Mouse (Mus musculus): ENCODE results near the gene Smc4. TPM values are rescaled to one million over a fixed set of nuclear protein-coding genes. Genes with fewer than 3 reads are reported as not detected.
"Not testable (repeated sequence)": the region's sequence is repeated elsewhere in the genome, so short reads cannot be mapped to it uniquely, and the experiment has no call there.

Smc4 gene
- polyA plus RNA-seq, 1 experiment from 2014 or later, result 177 TPM

DNA sequence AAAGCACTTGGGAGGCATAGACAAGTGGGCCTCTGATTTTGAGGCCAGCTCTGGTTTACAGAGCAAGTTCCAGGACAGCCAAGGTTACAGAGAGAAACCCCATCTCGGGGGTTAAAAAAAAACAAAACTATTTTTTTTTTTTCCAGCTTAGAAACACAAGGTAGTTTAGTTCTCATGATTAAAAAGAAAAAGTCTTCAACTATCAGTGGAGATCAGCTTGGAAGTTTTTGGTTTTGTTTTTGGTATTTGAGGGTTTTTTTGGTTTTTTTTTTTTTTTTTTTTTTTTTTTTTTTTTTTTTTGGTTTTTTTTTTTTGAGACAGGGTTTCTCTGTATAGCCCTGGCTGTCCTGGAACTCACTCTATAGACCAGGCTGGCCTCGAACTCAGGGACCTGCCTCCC is 14.1 kb downstream of the Smc4 start:
- H3K4me2 ChIP-seq; H3K27ac ChIP-seq (ENCODE audit: poor library complexity, severe bottlenecking); H3K9ac ChIP-seq; H3K4me1 ChIP-seq (replicated peaks); ATAC-seq (ENCODE audit: insufficient number of reproducible peaks, low FRiP score); H3K4me3 ChIP-seq; H3K27me3 ChIP-seq (replicated peaks); H3K9me3 ChIP-seq (replicated peaks): not testable (repeated sequence)
- H3K36me3 ChIP-seq, result peaks cover 47% of the 10 kb centered on the region
- WGBS, result 95% methylated on average over 2 of the region's 2 CpGs

DNA sequence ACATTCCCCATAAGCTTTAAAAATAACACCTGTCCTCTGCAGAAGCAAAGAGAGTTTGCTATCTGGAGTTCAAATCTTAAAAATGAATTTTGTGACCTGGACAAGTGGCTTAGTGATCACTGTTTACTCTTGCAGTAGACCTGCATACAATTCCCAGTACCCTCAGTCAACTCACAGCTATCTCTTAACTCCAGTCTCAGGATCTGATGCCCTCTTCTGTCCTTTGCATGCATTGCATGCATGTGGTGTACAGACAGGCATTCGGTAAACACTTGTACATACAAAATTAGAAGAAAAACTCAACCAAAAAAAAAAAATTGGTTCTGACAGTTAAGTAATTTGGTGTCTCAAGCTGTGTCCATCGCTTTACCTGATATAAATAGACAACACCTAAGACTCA is 15.7 kb downstream of the Smc4 start:
- Histone ChIP-seq H3K27me3 (replicated peaks) (no peaks in the 10 kb centered on the region), H3K27ac (ENCODE audit: poor library complexity, severe bottlenecking) (no peak overlapping the region), H3K9ac (no peak overlapping the region), H3K4me2 (no peak overlapping the region), H3K4me1 (replicated peaks) (no peaks in the 10 kb centered on the region), H3K9me3 (replicated peaks) (no peaks in the 10 kb centered on the region), H3K4me3 (no peak overlapping the region), H3K36me3 (peaks cover 44% of the 10 kb centered on the region)
- WGBS, result 90% methylated on average over 2 of the region's 2 CpGs
- no peak for ATAC-seq (ENCODE audit: insufficient number of reproducible peaks, low FRiP score)

DNA sequence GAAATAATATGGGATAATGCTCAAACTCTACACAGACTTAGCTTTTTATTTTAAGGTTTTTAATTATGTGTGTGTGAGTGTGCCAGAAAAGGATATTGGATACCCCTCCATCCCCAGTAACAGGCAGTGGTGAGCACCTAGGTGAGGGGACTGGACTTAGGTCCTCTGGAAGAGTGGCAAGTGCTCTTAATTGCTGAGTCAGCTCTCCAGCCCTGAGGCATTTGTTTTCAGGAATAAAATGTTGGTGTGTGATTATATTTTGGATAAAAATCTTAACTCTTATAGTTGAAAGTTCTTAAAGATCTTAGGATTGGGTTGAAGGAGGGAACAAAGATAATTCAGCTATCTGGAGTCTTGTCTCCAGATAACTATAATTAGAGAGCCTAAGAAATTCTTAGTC is 16.2 kb downstream of the Smc4 start:
- Histone ChIP-seq H3K4me2 (no peak overlapping the region), H3K9me3 (replicated peaks) (no peaks in the 10 kb centered on the region), H3K36me3 (peaks cover 47% of the 10 kb centered on the region), H3K27ac (ENCODE audit: poor library complexity, severe bottlenecking) (no peak overlapping the region), H3K9ac (no peak overlapping the region), H3K4me1 (replicated peaks) (no peaks in the 10 kb centered on the region), H3K4me3 (no peak overlapping the region), H3K27me3 (replicated peaks) (no peaks in the 10 kb centered on the region)
- no peak for ATAC-seq (ENCODE audit: insufficient number of reproducible peaks, low FRiP score)

DNA sequence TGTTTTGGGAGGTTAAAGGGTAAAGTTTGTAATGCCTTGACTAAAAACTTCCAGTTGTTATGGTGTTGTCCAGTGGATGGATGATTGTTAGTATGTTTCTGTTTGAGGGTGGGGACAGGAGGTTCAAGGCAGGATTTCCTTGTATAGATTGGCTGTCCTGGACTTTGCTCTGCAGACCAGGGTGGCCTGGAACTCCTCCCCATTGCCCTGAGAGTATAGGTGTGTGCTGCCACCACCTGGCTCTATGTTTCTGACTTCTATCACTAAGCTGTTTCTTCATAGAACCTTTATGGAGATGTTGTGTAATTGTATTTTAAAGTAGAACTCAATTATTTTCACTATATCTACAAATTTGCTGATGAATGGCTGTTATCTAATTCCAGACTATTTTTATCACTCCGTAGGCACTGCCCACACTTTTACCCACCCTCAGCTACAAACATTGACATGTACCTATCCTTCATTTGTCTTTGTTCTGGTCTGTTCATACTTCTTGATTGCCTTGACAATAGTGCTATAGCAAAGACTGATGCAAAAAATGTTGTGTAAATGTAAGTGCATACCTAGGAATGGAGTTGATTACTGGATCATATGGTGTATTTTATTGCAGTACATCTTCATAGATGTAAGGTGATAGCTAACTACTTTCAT is 21.7 kb downstream of the Smc4 start:
- H3K36me3 ChIP-seq, result peaks cover 59% of the 10 kb centered on the region
- H3K27ac ChIP-seq (ENCODE audit: poor library complexity, severe bottlenecking), result no peak overlapping the region
- 73% methylated on average over 1 of the region's 1 CpGs for WGBS
- no peaks in the 10 kb centered on the region for H3K9me3 ChIP-seq (replicated peaks)
- no peaks in the 10 kb centered on the region for H3K27me3 ChIP-seq (replicated peaks)
- no peak overlapping the region for H3K9ac ChIP-seq
- H3K4me3 ChIP-seq, result no peak overlapping the region
- no peak overlapping the region for H3K4me2 ChIP-seq
- no peaks in the 10 kb centered on the region for H3K4me1 ChIP-seq (replicated peaks)
- no peak for ATAC-seq (ENCODE audit: insufficient number of reproducible peaks, low FRiP score)

DNA sequence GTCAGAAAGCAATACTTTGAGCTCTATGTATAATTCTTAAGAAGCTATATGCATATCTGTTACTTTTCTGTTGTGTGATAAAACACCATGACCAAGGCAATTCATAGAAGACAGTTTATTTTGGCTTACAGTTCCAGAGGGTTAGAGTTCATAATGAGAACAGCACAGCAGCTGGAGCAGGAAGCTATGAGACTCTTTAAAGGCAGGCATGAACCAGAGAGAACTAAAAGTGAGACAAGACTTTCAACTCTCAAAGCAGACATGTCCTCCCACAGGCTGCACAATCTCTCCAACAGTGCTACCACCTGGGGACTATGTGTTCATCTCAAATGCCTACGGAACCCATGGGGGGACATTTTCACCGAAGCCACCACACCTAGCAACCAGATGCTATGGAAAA is 35.6 kb downstream of the Smc4 start:
- WGBS, result 91% methylated on average over 2 of the region's 2 CpGs

DNA sequence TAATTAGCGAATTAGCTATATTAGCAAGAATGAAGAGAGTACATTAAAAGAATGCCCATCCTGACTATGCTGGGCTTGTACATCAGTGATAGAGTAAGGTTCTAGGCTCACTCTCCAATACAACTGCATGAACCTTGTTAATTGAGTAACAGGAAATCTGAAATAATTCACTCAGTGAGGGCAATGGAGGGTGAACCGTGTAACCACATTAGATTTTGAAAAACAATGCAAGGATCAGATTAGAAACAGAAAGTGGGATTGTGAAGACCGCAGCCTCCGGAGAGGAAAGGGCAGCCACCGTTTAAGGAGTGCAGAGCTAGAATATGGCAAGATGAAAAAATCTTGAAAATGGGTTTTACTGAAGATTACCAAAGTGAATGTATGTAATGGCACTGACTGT is 36.8 kb downstream of the Smc4 start:
- H3K4me2 ChIP-seq, result peak overlapping the region; percentile 55
- H3K27ac ChIP-seq (ENCODE audit: poor library complexity, severe bottlenecking), result no peak overlapping the region
- H3K4me1 ChIP-seq (replicated peaks), result peaks cover 16% of the 10 kb centered on the region
- no peak for ATAC-seq (ENCODE audit: insufficient number of reproducible peaks, low FRiP score)
- no peaks in the 10 kb centered on the region for H3K9me3 ChIP-seq (replicated peaks)
- peaks cover 20% of the 10 kb centered on the region for H3K36me3 ChIP-seq
- WGBS, result 73% methylated on average over 5 of the region's 5 CpGs
- H3K9ac ChIP-seq, result peak overlapping the region; percentile 36; the same call in 1 of the 2 replicates
- no peaks in the 10 kb centered on the region for H3K27me3 ChIP-seq (replicated peaks)
- peak overlapping the region; percentile 32 for H3K4me3 ChIP-seq

More for the DNA sequence above, 35.6 kb downstream of the Smc4 start:
- peak overlapping the region; percentile 51; the same call in 1 of the 2 replicates for H3K4me2 ChIP-seq
- no peak overlapping the region for H3K4me3 ChIP-seq
- H3K36me3 ChIP-seq, result peaks cover 27% of the 10 kb centered on the region
- H3K9me3 ChIP-seq (replicated peaks), result no peaks in the 10 kb centered on the region
- H3K27me3 ChIP-seq (replicated peaks), result no peaks in the 10 kb centered on the region
- ATAC-seq (ENCODE audit: insufficient number of reproducible peaks, low FRiP score), result no peak
- H3K4me1 ChIP-seq (replicated peaks), result peaks cover 10% of the 10 kb centered on the region
- H3K27ac ChIP-seq (ENCODE audit: poor library complexity, severe bottlenecking), result no peak overlapping the region
- H3K9ac ChIP-seq, result no peak overlapping the region

DNA sequence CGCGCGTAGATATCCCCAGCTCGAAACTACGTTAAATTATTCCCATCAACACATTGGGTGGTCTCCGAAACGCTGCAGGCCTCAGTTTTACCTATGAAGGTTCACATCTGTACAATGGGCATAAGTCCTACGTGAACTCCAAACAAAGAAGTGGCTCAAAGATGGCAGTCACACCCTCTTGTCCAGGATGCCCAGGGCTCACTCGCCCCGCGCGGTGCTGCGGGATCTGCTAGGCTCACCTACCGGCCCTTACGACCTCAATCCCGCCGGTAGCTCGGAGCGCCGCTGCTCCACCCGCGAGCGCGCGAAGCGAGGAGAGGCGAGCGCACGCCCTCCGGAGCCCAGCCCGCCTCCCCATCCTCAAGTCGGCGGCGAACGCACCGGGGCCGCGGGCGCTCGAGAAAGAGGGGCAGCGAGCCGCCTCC is 39.6 kb downstream of the Smc4 start:
- Histone ChIP-seq H3K36me3 (peaks cover 12% of the 10 kb centered on the region), H3K27me3 (replicated peaks) (no peaks in the 10 kb centered on the region), H3K27ac (ENCODE audit: poor library complexity, severe bottlenecking) (peak overlapping the region; percentile 96), H3K9ac (peak overlapping the region; percentile 94), H3K9me3 (replicated peaks) (no peaks in the 10 kb centered on the region), H3K4me3 (peak overlapping the region; percentile 82), H3K4me1 (replicated peaks) (peaks cover 23% of the 10 kb centered on the region), H3K4me2 (peak overlapping the region; percentile 83)
- WGBS, result under 1% methylated on average over 42 of the region's 42 CpGs
- peak; percentile 65 for ATAC-seq (ENCODE audit: insufficient number of reproducible peaks, low FRiP score)

DNA sequence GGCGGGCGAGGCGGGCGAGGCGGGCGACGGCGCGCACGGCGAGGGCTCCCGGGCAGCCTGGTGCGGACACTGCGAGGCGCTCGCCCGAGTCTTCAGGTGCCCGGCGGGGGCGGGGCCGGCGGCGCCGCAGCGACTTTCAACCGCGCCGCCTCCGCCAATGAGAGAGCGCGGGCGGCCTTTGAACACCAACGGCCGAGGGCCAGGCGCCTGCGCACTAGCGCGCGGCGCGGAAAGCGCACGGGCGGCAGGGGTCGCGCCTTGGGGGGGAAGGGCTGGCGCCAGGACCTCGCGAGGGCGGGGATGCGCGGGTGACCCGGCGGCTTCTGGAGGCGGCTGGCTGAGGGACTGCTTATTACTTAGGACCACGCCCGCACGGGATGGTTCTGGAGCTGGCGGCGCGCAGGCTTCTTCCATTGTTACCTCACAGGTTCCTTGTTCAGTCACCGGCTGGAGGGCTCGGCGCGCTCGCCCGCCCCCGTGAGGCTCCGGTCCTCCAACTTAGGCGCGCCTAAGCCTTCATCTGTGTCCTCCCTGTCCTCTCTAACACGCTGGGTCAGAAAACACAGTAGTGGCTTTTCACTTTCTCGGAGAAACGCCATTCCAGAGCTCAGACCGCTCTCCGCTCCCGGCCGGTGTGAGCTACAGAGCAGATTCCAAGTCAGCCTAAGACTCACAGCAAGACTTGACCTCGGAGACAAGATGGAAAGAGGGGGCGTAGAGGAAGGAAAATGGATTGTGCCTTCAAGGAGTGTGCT is 40.3 kb downstream of the Smc4 start, which contains the start of gene Trim59:
Gene Trim59, minus strand, starts transcription at position 111 of the 755 bp plus-strand sequence.
- Histone ChIP-seq H3K4me3 (peak within 1 kb of the TSS; percentile 82), H3K36me3 (peaks cover 12% of the 10 kb centered on the region), H3K27ac (ENCODE audit: poor library complexity, severe bottlenecking) (peak within 1 kb of the TSS; percentile 96), H3K4me2 (peak within 1 kb of the TSS; percentile 83), H3K9ac (peak within 1 kb of the TSS; percentile 94), H3K27me3 (replicated peaks) (no peaks in the 10 kb centered on the region), H3K4me1 (replicated peaks) (peaks cover 23% of the 10 kb centered on the region), H3K9me3 (replicated peaks) (no peaks in the 10 kb centered on the region)
- under 1% methylated on average over 79 of the region's 80 CpGs for WGBS
- peak; percentile 95 for ATAC-seq (ENCODE audit: insufficient number of reproducible peaks, low FRiP score)

DNA sequence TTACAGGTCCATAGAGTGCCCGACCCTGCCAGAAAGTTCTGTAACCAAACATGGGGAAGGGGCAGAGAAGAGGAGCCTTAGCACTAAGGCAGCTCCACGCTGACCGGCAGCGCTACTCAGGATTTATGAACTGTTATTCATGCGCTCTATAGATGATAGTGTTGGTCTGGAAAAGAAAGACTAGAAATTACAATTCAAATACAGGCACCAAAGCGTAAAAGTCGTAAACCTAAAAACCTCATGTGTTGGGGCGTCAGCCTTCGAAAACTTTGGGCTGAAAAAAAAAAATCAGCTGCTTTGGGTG is 40.8 kb downstream of the Smc4 start:
- Histone ChIP-seq H3K9ac (peak overlapping the region; percentile 94), H3K4me2 (peak overlapping the region; percentile 83), H3K4me3 (peak overlapping the region; percentile 82), H3K36me3 (peaks cover 8% of the 10 kb centered on the region), H3K27me3 (replicated peaks) (no peaks in the 10 kb centered on the region), H3K4me1 (replicated peaks) (peaks cover 23% of the 10 kb centered on the region), H3K9me3 (replicated peaks) (no peaks in the 10 kb centered on the region), H3K27ac (ENCODE audit: poor library complexity, severe bottlenecking) (peak overlapping the region; percentile 96)
- 8% methylated on average over 9 of the region's 9 CpGs for WGBS
- ATAC-seq (ENCODE audit: insufficient number of reproducible peaks, low FRiP score), result peak; percentile 19; the same call in 1 of the 2 replicates

DNA sequence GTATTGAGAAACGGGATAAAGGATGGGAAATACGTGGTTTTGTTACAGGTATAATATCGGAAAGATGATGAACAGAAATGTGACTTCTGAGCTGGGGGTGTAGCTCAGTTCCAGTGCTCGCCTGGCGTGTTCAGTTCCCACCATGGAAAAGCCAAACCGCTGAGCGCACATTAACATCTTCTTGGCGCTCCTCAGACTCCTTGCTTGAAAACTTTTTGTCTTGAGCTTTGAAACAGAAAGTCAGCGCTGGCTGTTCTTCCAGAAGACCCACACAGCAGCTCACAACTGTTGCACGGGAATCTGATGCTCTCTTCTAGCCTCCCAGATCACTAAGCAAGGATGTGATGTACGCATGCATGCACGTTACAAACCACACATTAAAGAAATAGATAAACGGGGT is 41.2 kb downstream of the Smc4 start:
- no peak overlapping the region; the same call in 1 of the 2 replicates for H3K27ac ChIP-seq (ENCODE audit: poor library complexity, severe bottlenecking)

DNA sequence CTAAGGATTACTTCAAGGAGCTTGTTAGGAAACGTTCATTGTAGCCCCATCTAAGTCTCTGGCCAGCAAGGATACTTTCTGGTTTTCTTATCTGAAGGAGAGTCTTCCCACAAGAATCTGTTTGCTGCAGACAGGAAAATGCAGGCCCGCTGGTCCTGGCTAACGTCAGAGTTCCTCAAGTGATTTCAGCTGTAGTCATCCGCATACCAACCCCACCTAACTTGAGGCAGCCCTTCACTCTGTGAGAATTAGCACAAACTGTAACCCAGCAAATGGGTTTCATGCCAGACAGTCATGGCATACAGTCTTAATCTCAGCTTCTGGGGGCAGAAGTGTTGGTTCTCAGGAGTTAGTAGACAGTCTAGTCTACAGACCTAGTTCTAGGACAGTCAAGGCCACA is 42.0 kb downstream of the Smc4 start:
- Histone ChIP-seq H3K4me2 (no peak overlapping the region), H3K27ac (ENCODE audit: poor library complexity, severe bottlenecking) (no peak overlapping the region), H3K4me1 (replicated peaks) (peaks cover 18% of the 10 kb centered on the region)

More for the DNA sequence above, 41.2 kb downstream of the Smc4 start:
- 27% methylated on average over 13 of the region's 13 CpGs for WGBS
- Histone ChIP-seq H3K9me3 (replicated peaks) (no peaks in the 10 kb centered on the region), H3K4me1 (replicated peaks) (peaks cover 21% of the 10 kb centered on the region), H3K27me3 (replicated peaks) (no peaks in the 10 kb centered on the region), H3K36me3 (0 out of 2 replicates have a peak, but pooled peaks cover 5% of the 10 kb centered on the region), H3K4me2 (peak overlapping the region; percentile 83), H3K9ac (peak overlapping the region; percentile 94), H3K4me3 (peak overlapping the region; percentile 82)
- ATAC-seq (ENCODE audit: insufficient number of reproducible peaks, low FRiP score), result no peak

More for the DNA sequence above, 42.0 kb downstream of the Smc4 start:
- Histone ChIP-seq H3K27me3 (replicated peaks) (no peaks in the 10 kb centered on the region), H3K36me3 (0 out of 2 replicates have a peak, but pooled peaks cover 3% of the 10 kb centered on the region), H3K9me3 (replicated peaks) (no peaks in the 10 kb centered on the region), H3K9ac (no peak overlapping the region), H3K4me3 (no peak overlapping the region)
- ATAC-seq (ENCODE audit: insufficient number of reproducible peaks, low FRiP score), result no peak
- 17% methylated on average over 4 of the region's 4 CpGs for WGBS
